Mouse (Mus musculus) left cerebral cortex, postnatal 25 days (tissue): ENCODE data around the gene Fads6. TPM values are rescaled to one million over a fixed set of nuclear protein-coding genes. Genes with fewer than 3 reads are reported as not detected.

Experiments
- DNase-seq, 2 experiments: peaks; one replicate each; pipeline ENCODE4 v3.0.0; 2022; ENCODE audit warnings: low spot score in 2 of 2, mixed read lengths in 1 of 2
- intact Hi-C: fragments of 180-260 bp; cut with DNase I; formaldehyde crosslinking; loops from one replicate; pipeline ENCODE4 v1.15.1; 2025
- total RNA-seq, 2 experiments: library from RNA; stranded (reverse); gene quantifications; 2 replicates each; pipeline ENCODE4 v1.2.3; 2021

Gene Fads6
- total RNA-seq, 2 experiments from 2014 or later = 9.5 to 10.8 TPM

- no peak for DNase-seq
- intact Hi-C loops = no loop called here
These were observed 5.7 kb upstream of the Fads6 start for GRCm38 (mm10) chr11:115303167-115303566.

- no peak for DNase-seq
- intact Hi-C loops = no loop called here
These were observed 3.9 kb upstream of the Fads6 start for GRCm38 (mm10) chr11:115301351-115301750.

GRCm38 (mm10) chr11:115300745-115301144, 3.3 kb upstream of the Fads6 start:
- intact Hi-C loops = no loop called here
- no peak for DNase-seq

- no peak for DNase-seq
- intact Hi-C loops = no loop called here
These were observed 697 bp upstream of the Fads6 start for GRCm38 (mm10) chr11:115298160-115298559.

- intact Hi-C loops = no loop called here
- DNase-seq = no peak
These were observed 822 bp downstream of the Fads6 start for GRCm38 (mm10) chr11:115296471-115297210.

GRCm38 (mm10) chr11:115295939-115296338, 1.5 kb downstream of the Fads6 start:
- DNase-seq = no peak
- intact Hi-C loops = no loop called here

- intact Hi-C loops = no loop called here
- DNase-seq = no peak
These were observed 4.7 kb downstream of the Fads6 start for GRCm38 (mm10) chr11:115292631-115293375.

GRCm38 (mm10) chr11:115291503-115291902, 6.0 kb downstream of the Fads6 start:
- intact Hi-C loops = no loop called here
- DNase-seq = no peak

- DNase-seq = no peak
- intact Hi-C loops = no loop called here
These were observed 6.5 kb downstream of the Fads6 start for GRCm38 (mm10) chr11:115290919-115291318.

GRCm38 (mm10) chr11:115290314-115290713, 7.1 kb downstream of the Fads6 start:
- intact Hi-C loops = no loop called here
- DNase-seq = no peak

- intact Hi-C loops = no loop called here
- DNase-seq = no peak
These were observed 7.6 kb downstream of the Fads6 start for GRCm38 (mm10) chr11:115289885-115290284.

GRCm38 (mm10) chr11:115288305-115288704, 9.2 kb downstream of the Fads6 start:
- no peak for DNase-seq
- intact Hi-C loops = no loop called here

GRCm38 (mm10) chr11:115287386-115287785, 10.1 kb downstream of the Fads6 start:
- no peak for DNase-seq
- intact Hi-C loops = no loop called here

GRCm38 (mm10) chr11:115286201-115286993, 11.1 kb downstream of the Fads6 start:
- peak in 1 of 2 experiments; percentile 61 for DNase-seq
- intact Hi-C loops = no loop called here

GRCm38 (mm10) chr11:115285282-115285681, 12.2 kb downstream of the Fads6 start:
- DNase-seq = no peak

GRCm38 (mm10) chr11:115283891-115284620, 13.4 kb downstream of the Fads6 start:
- intact Hi-C loops = no loop called here
- DNase-seq = no peak

More at GRCm38 (mm10) chr11:115285282-115285681, 12.2 kb downstream of the Fads6 start:
- intact Hi-C loops = no loop called here

GRCm38 (mm10) chr11:115283486-115283765, 14.0 kb downstream of the Fads6 start:
- DNase-seq = no peak
- intact Hi-C loops = no loop called here

GRCm38 (mm10) chr11:115282723-115283485, 14.6 kb downstream of the Fads6 start:
- intact Hi-C loops = no loop called here
- peak in 1 of 2 experiments; percentile 37 for DNase-seq

GRCm38 (mm10) chr11:115282295-115282694, 15.2 kb downstream of the Fads6 start:
- DNase-seq = peak; percentile 34 to 36
- intact Hi-C loops = no loop called here
